Mouse (Mus musculus) 3T3-L1 (cell line): ENCODE measurements at regions not wholly inside any gene's neighbourhood (a gene's known extent, or its start where the extent isn't known, plus 50 kb on each side); places are given as distances from the start of the nearest gene placed in this dataset.

ENCODE experiments used
- DNase-seq: peaks from one replicate; pipeline ENCODE4 v3.0.0-alpha.2; 2015; ENCODE audit warnings: low read depth, low spot score

- DNase-seq, result no peak
Observed at GRCm38 (mm10) chr14:86443921-86444835, 696.9 kb downstream of the Diaph3 start.

GRCm38 (mm10) chr14:86441895-86442679, 698.9 kb downstream of the Diaph3 start:
- DNase-seq, result no peak

- DNase-seq, result no peak
Observed at GRCm38 (mm10) chr14:86437383-86437782, 703.7 kb downstream of the Diaph3 start.

- no peak for DNase-seq
Observed at GRCm38 (mm10) chr14:86435345-86435744, 705.7 kb downstream of the Diaph3 start.

GRCm38 (mm10) chr14:86431215-86431816, 709.7 kb downstream of the Diaph3 start:
- no peak for DNase-seq

- no peak for DNase-seq
Observed at GRCm38 (mm10) chr14:86421881-86422280, 719.2 kb downstream of the Diaph3 start.

- DNase-seq, result no peak
Observed at GRCm38 (mm10) chr14:86419959-86420598, 721.0 kb downstream of the Diaph3 start.

- DNase-seq, result no peak
Observed at GRCm38 (mm10) chr14:86396876-86397275, 744.2 kb downstream of the Diaph3 start.

GRCm38 (mm10) chr14:86395951-86396361, 745.1 kb downstream of the Diaph3 start:
- no peak for DNase-seq

GRCm38 (mm10) chr14:86395531-86395930, 745.5 kb downstream of the Diaph3 start:
- no peak for DNase-seq

- DNase-seq, result no peak
Observed at GRCm38 (mm10) chr14:86395068-86395467, 746.0 kb downstream of the Diaph3 start.

- DNase-seq, result no peak
Observed at GRCm38 (mm10) chr14:86385136-86385535, 755.9 kb downstream of the Diaph3 start.

GRCm38 (mm10) chr14:86365032-86365431, 776.0 kb downstream of the Diaph3 start:
- no peak for DNase-seq

- DNase-seq, result no peak
Observed at GRCm38 (mm10) chr14:86360423-86361059, 780.5 kb downstream of the Diaph3 start.

GRCm38 (mm10) chr14:86358584-86358983, 782.5 kb downstream of the Diaph3 start:
- no peak for DNase-seq

GRCm38 (mm10) chr14:86350526-86350925, 790.5 kb downstream of the Diaph3 start:
- no peak for DNase-seq

GRCm38 (mm10) chr14:86339007-86339406, 802.0 kb downstream of the Diaph3 start:
- DNase-seq, result no peak

GRCm38 (mm10) chr14:86337052-86337451, 804.0 kb downstream of the Diaph3 start:
- DNase-seq, result no peak

GRCm38 (mm10) chr14:86335284-86335683, 805.8 kb downstream of the Diaph3 start:
- no peak for DNase-seq

- no peak for DNase-seq
Observed at GRCm38 (mm10) chr14:86329176-86329575, 811.9 kb downstream of the Diaph3 start.

GRCm38 (mm10) chr14:86327646-86328045, 813.4 kb downstream of the Diaph3 start:
- DNase-seq, result no peak
